Mouse (Mus musculus): ENCODE data around the gene Gsg1l2.

The Gsg1l2 gene

GRCm38 (mm10) chr11:67820221-67820620, 45.8 kb downstream of the Gsg1l2 start:
- DNase-seq: no peak

- no peak for DNase-seq
Observed at GRCm38 (mm10) chr11:67821560-67821959, 47.2 kb downstream of the Gsg1l2 start.

GRCm38 (mm10) chr11:67828360-67829059, 54.1 kb downstream of the Gsg1l2 start:
- no peak for DNase-seq

GRCm38 (mm10) chr11:67829530-67829929, 55.1 kb downstream of the Gsg1l2 start:
- DNase-seq: no peak

- DNase-seq: no peak
Observed at GRCm38 (mm10) chr11:67831820-67832219, 57.4 kb downstream of the Gsg1l2 start.

GRCm38 (mm10) chr11:67835408-67836078, 61.1 kb downstream of the Gsg1l2 start:
- no peak for DNase-seq
